Mouse (Mus musculus): Measurements from ENCODE around the gene Ascc3. TPM values are rescaled to one million over a fixed set of nuclear protein-coding genes. Genes with fewer than 3 reads are reported as not detected.

Ascc3 gene
- polyA plus RNA-seq, 1 experiment = 5.6 TPM

DNA sequence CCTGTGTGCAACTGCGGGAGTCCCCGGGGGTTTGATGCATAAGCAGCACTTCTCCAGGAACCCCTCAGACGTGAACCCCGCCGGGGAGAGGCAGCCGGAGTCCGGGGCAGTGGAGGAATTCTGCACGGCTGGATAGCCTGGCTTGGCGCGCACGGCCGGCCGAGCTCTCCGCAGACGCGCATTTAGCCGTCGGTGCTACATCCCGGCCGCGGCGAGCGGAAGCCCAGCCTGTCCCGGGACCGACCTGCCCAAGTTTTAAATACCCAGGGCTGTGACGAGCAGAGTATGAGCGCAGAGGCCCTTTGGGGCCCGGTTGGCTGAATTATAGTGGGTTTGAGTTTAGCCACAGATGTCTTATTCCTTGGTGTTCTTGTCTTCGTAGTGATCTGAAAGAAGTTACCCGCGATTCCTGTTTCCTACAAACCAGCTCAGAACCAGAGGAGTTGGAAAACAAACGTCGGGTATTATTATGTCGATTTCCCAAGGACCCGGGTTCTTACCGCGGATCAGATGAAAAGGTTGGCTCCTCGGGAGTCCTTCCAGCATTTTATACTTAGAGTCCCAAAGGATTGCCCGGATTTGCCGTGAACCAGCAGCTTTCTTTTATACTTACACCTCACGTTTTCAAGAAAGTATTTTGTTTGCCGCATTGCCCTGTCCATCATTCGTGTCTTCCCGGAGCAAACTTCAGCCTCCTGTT, 302.8 kb downstream of the Ascc3 start:
- no peaks in the 10 kb centered on the region for H3K79me3 ChIP-seq (ENCODE audit: low read depth)
- H3K36me3 ChIP-seq (ENCODE audit: control insufficient read depth, insufficient read depth) = no peaks in the 10 kb centered on the region
- H3K27me3 ChIP-seq (ENCODE audit: control insufficient read depth, insufficient read depth, insufficient read length) = no peaks in the 10 kb centered on the region
- no peak overlapping the region for H3K4me3 ChIP-seq (ENCODE audit: insufficient read depth, poor library complexity, severe bottlenecking)
- TF ChIP-seq CTCF (IDR thresholded peaks at IDR 0.05; ENCODE audit: control insufficient read depth, insufficient read depth, insufficient read length) (no peak), FOSL1 (IDR thresholded peaks at IDR 0.05; ENCODE audit: insufficient read depth, low read length, poor library complexity, severe bottlenecking) (no peak), USF1 (IDR thresholded peaks at IDR 0.05; ENCODE audit: low read depth) (no peak), MAX (IDR thresholded peaks at IDR 0.05) (no peak), MYOD1 (IDR thresholded peaks at IDR 0.05; ENCODE audit: control insufficient read depth, insufficient read length, low read depth) (no peak), MYOG (IDR thresholded peaks at IDR 0.05; ENCODE audit: control insufficient read depth, extremely low read depth, insufficient read length) (no peak), CEBPB (IDR thresholded peaks at IDR 0.05; ENCODE audit: low read depth) (no peak)
- no peak overlapping the region for H3ac ChIP-seq (ENCODE audit: control insufficient read depth, insufficient read length, low read depth)
- H3K79me2 ChIP-seq (ENCODE audit: control insufficient read depth, insufficient read depth) = no peaks in the 10 kb centered on the region

DNA sequence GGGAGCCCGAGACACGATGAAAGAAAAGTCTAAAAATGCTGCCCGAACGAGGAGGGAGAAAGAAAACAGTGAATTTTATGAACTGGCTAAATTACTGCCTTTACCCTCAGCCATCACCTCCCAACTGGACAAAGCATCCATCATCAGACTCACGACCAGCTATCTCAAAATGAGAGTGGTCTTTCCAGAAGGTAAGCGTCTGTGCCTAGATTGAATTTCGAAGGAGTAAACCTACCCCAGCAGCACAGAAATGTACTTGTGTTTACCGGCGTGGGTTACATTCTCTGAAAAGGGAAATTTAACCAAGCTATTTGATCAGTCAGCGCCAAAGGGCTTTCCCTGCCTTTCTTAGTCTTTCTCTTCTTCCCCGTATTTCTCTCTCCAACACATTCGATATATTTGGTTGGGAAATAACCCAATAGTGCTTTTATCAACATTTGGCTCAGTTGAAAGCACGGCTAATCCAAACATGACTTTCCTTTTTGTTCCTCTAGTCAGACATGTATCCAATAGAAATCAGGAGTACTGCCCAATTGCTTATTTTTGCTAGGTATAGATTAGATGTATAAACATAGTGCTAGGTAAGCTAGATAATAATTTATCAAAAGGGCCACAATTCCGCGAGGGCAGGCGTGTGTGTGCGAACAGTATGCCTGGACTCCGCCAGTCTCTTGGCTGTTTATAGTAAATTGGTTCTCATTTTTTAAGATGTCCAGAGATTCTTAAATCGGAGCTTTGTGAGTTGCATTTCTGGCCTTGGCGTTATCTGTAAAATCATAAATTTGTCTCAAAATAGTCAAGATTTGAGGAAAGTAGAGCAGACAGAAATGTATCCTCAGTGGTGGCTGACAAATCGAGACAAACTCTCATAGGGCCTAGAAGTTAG, 303.7 kb downstream of the Ascc3 start:
- Histone ChIP-seq H3K79me3 (ENCODE audit: low read depth) (no peaks in the 10 kb centered on the region), H3K79me2 (ENCODE audit: control insufficient read depth, insufficient read depth) (no peaks in the 10 kb centered on the region), H3K4me3 (ENCODE audit: insufficient read depth, poor library complexity, severe bottlenecking) (no peak overlapping the region), H3K27me3 (ENCODE audit: control insufficient read depth, insufficient read depth, insufficient read length) (no peaks in the 10 kb centered on the region), H3ac (ENCODE audit: control insufficient read depth, insufficient read length, low read depth) (no peak overlapping the region), H3K36me3 (ENCODE audit: control insufficient read depth, insufficient read depth) (no peaks in the 10 kb centered on the region)
- TF ChIP-seq FOSL1 (IDR thresholded peaks at IDR 0.05; ENCODE audit: insufficient read depth, low read length, poor library complexity, severe bottlenecking) (no peak), MAX (IDR thresholded peaks at IDR 0.05) (no peak), CEBPB (IDR thresholded peaks at IDR 0.05; ENCODE audit: low read depth) (no peak), MYOD1 (IDR thresholded peaks at IDR 0.05; ENCODE audit: control insufficient read depth, insufficient read length, low read depth) (no peak), USF1 (IDR thresholded peaks at IDR 0.05; ENCODE audit: low read depth) (no peak), MYOG (IDR thresholded peaks at IDR 0.05; ENCODE audit: control insufficient read depth, extremely low read depth, insufficient read length) (no peak), CTCF (IDR thresholded peaks at IDR 0.05; ENCODE audit: control insufficient read depth, insufficient read depth, insufficient read length) (no peak)

GRCm38 (mm10) chr10:50896767-50897390, 304.4 kb downstream of the Ascc3 start:
- no peaks in the 10 kb centered on the region for H3K79me2 ChIP-seq (ENCODE audit: control insufficient read depth, insufficient read depth)
- TF ChIP-seq MAX (IDR thresholded peaks at IDR 0.05) (no peak), FOSL1 (IDR thresholded peaks at IDR 0.05; ENCODE audit: insufficient read depth, low read length, poor library complexity, severe bottlenecking) (no peak), CTCF (IDR thresholded peaks at IDR 0.05; ENCODE audit: control insufficient read depth, insufficient read depth, insufficient read length) (no peak), CEBPB (IDR thresholded peaks at IDR 0.05; ENCODE audit: low read depth) (no peak), MYOG (IDR thresholded peaks at IDR 0.05; ENCODE audit: control insufficient read depth, extremely low read depth, insufficient read length) (no peak), USF1 (IDR thresholded peaks at IDR 0.05; ENCODE audit: low read depth) (no peak), MYOD1 (IDR thresholded peaks at IDR 0.05; ENCODE audit: control insufficient read depth, insufficient read length, low read depth) (no peak)
- H3K79me3 ChIP-seq (ENCODE audit: low read depth) = no peaks in the 10 kb centered on the region
- no peak overlapping the region for H3K4me3 ChIP-seq (ENCODE audit: insufficient read depth, poor library complexity, severe bottlenecking)
- no peaks in the 10 kb centered on the region for H3K36me3 ChIP-seq (ENCODE audit: control insufficient read depth, insufficient read depth)
- no peaks in the 10 kb centered on the region for H3K27me3 ChIP-seq (ENCODE audit: control insufficient read depth, insufficient read depth, insufficient read length)
- no peak overlapping the region for H3ac ChIP-seq (ENCODE audit: control insufficient read depth, insufficient read length, low read depth)

DNA sequence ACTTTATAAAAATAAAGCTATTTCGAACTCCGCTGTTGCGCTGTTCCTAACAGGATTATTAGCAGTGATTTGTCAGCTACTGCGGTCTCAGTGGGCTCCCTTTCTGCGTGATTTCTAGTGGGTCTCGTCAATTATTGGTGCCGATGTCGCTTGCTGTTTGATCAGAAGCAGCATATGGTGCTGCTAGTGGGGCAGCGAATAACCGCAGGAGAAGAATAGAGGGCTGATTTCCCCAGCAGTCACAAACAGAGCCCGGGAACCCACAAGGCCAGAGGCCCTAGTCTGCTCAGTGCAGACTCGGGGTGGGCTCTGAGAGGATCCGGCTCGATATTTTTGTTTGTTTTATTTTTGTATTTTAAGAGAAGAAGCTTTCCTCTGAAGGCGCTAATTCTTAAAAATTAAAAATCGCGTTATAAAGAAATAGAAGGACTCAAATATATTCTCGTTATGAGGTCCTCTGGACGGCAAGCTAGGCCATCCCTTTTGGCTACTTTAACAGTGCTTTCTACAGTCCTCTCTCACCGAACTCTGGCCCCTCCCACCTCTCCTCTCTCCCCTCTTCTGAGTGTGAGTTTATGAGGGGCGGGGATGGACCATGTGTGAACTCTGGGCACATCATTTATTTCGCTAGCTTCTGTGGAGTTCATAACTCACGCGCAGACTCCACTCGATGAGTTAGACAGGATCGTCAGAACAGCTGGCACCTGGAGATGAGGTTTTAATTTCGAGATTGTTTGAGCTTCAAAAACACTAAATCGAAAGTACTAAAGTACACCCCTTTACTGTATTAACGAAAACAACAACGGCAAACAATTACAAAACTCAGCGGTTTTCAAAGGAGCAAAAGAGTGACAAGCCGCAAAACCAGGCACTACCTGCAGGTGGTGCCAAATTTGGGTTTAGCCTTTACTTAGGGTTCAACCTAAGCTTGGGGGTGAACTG, 305.3 kb downstream of the Ascc3 start:
- H3K27me3 ChIP-seq (ENCODE audit: control insufficient read depth, insufficient read depth, insufficient read length) = no peaks in the 10 kb centered on the region
- TF ChIP-seq MAX (IDR thresholded peaks at IDR 0.05) (no peak), MYOG (IDR thresholded peaks at IDR 0.05; ENCODE audit: control insufficient read depth, extremely low read depth, insufficient read length) (no peak), CTCF (IDR thresholded peaks at IDR 0.05; ENCODE audit: control insufficient read depth, insufficient read depth, insufficient read length) (no peak), FOSL1 (IDR thresholded peaks at IDR 0.05; ENCODE audit: insufficient read depth, low read length, poor library complexity, severe bottlenecking) (no peak), MYOD1 (IDR thresholded peaks at IDR 0.05; ENCODE audit: control insufficient read depth, insufficient read length, low read depth) (no peak), CEBPB (IDR thresholded peaks at IDR 0.05; ENCODE audit: low read depth) (no peak), USF1 (IDR thresholded peaks at IDR 0.05; ENCODE audit: low read depth) (no peak)
- H3K79me3 ChIP-seq (ENCODE audit: low read depth) = no peaks in the 10 kb centered on the region
- H3K4me3 ChIP-seq (ENCODE audit: insufficient read depth, poor library complexity, severe bottlenecking) = no peak overlapping the region
- H3K36me3 ChIP-seq (ENCODE audit: control insufficient read depth, insufficient read depth) = no peaks in the 10 kb centered on the region
- no peaks in the 10 kb centered on the region for H3K79me2 ChIP-seq (ENCODE audit: control insufficient read depth, insufficient read depth)
- H3ac ChIP-seq (ENCODE audit: control insufficient read depth, insufficient read length, low read depth) = no peak overlapping the region
